Mouse (Mus musculus): ENCODE measurements at regions not wholly inside any gene's neighbourhood (a gene's known extent, or its start where the extent isn't known, plus 50 kb on each side); places are given as distances from the start of the nearest gene placed in this dataset.

- no peak for DNase-seq (ENCODE audit: low spot score in 2 of 2)
Measured at GRCm38 (mm10) chr14:73730796-73731195, 69.8 kb downstream of the Gm21750 start.

GRCm38 (mm10) chr14:73732161-73732560 lies 71.1 kb downstream of the Gm21750 start:
- DNase-seq (ENCODE audit: low spot score in 2 of 2) = peak; percentile 70 to 77

- peak; percentile 31 to 40 for DNase-seq (ENCODE audit: low spot score in 2 of 2)
Measured at GRCm38 (mm10) chr14:73750790-73751189, 89.8 kb downstream of the Gm21750 start.

- DNase-seq (ENCODE audit: low spot score in 2 of 2) = no peak
Measured at GRCm38 (mm10) chr14:73759986-73760385, 99.0 kb downstream of the Gm21750 start.

GRCm38 (mm10) chr14:73772964-73773363 lies 111.9 kb downstream of the Gm21750 start:
- DNase-seq (ENCODE audit: low spot score in 2 of 2) = no peak

- no peak for DNase-seq (ENCODE audit: low spot score in 2 of 2)
Measured at GRCm38 (mm10) chr14:73773810-73774209, 112.8 kb downstream of the Gm21750 start.

GRCm38 (mm10) chr14:73776066-73776465 lies 115.0 kb downstream of the Gm21750 start:
- DNase-seq (ENCODE audit: low spot score in 2 of 2) = peak; percentile 48 to 56

- no peak for DNase-seq (ENCODE audit: low spot score in 2 of 2)
Measured at GRCm38 (mm10) chr14:73807169-73807568, 146.1 kb downstream of the Gm21750 start.

- DNase-seq (ENCODE audit: low spot score in 2 of 2) = no peak
Measured at GRCm38 (mm10) chr14:73838890-73839289, 177.9 kb downstream of the Gm21750 start.

- DNase-seq (ENCODE audit: low spot score in 2 of 2) = no peak
Measured at GRCm38 (mm10) chr14:73861782-73862181, 200.8 kb downstream of the Gm21750 start.

GRCm38 (mm10) chr14:73874337-73874736 lies 213.3 kb downstream of the Gm21750 start:
- no peak for DNase-seq (ENCODE audit: low spot score in 2 of 2)

GRCm38 (mm10) chr14:73875916-73876315 lies 214.9 kb downstream of the Gm21750 start:
- no peak for DNase-seq (ENCODE audit: low spot score in 2 of 2)

- DNase-seq (ENCODE audit: low spot score in 2 of 2) = no peak
Measured at GRCm38 (mm10) chr14:73878267-73878666, 217.2 kb downstream of the Gm21750 start.

- no peak for DNase-seq (ENCODE audit: low spot score in 2 of 2)
Measured at GRCm38 (mm10) chr14:73878866-73879419, 217.9 kb downstream of the Gm21750 start.

- DNase-seq (ENCODE audit: low spot score in 2 of 2) = no peak
Measured at GRCm38 (mm10) chr14:73891451-73891850, 230.4 kb downstream of the Gm21750 start.

GRCm38 (mm10) chr14:73894844-73895243 lies 233.8 kb downstream of the Gm21750 start:
- no peak for DNase-seq (ENCODE audit: low spot score in 2 of 2)

GRCm38 (mm10) chr14:73895266-73895665 lies 234.2 kb downstream of the Gm21750 start:
- no peak for DNase-seq (ENCODE audit: low spot score in 2 of 2)

GRCm38 (mm10) chr14:73899078-73899477 lies 238.1 kb downstream of the Gm21750 start:
- DNase-seq (ENCODE audit: low spot score in 2 of 2) = no peak

GRCm38 (mm10) chr14:73902085-73902713 lies 241.2 kb downstream of the Gm21750 start:
- no peak for DNase-seq (ENCODE audit: low spot score in 2 of 2)

- peak; percentile 24 to 32 for DNase-seq (ENCODE audit: low spot score in 2 of 2)
Measured at GRCm38 (mm10) chr14:73913756-73914448, 252.9 kb downstream of the Gm21750 start.

- no peak for DNase-seq (ENCODE audit: low spot score in 2 of 2)
Measured at GRCm38 (mm10) chr14:73915990-73916389, 255.0 kb downstream of the Gm21750 start.

GRCm38 (mm10) chr14:73931095-73931494 lies 270.1 kb downstream of the Gm21750 start:
- DNase-seq (ENCODE audit: low spot score in 2 of 2) = no peak

GRCm38 (mm10) chr14:73947316-73947715 lies 286.3 kb downstream of the Gm21750 start:
- no peak for DNase-seq (ENCODE audit: low spot score in 2 of 2)

Data from right cerebral cortex, postnatal 10 days (tissue).